Mouse (Mus musculus) MEL (cell line): ENCODE results near the gene Mical3. TPM values are rescaled to one million over a fixed set of nuclear protein-coding genes. Genes with fewer than 3 reads are reported as not detected.

ENCODE experiments used
- DNase-seq: peaks from one replicate; pipeline ENCODE4 v3.0.0; 2011; ENCODE audit warnings: low read depth, low spot score
- H3K27ac ChIP-seq: 2 replicates; pipeline ENCODE4 v1.5.1; 2012; ENCODE audit warnings: low read depth, mild to moderate bottlenecking, control low read depth, low read length, moderate library complexity; ENCODE audit not compliant: control insufficient read depth
- H3K27me3 ChIP-seq, 2 experiments: fragments of 150-350 bp in 1 of 2; sonication (generic) in 1 of 2; 2 replicates each; pipeline ENCODE4 v1.6.1; 2012; ENCODE audit warnings: low read length in 2 of 2, mild to moderate bottlenecking in 2 of 2, improper control_type of control experiment in 1 of 2, moderate library complexity in 1 of 2; ENCODE audit not compliant: insufficient read depth in 2 of 2, control insufficient read depth in 1 of 2
- H3K36me3 ChIP-seq, 2 experiments: 2 replicates each; pipeline ENCODE4 v1.6.1; 2012 to 2014; ENCODE audit warnings: low read length in 2 of 2, improper control_type of control experiment in 1 of 2, inconsistent platforms in 1 of 2, mild to moderate bottlenecking in 1 of 2; ENCODE audit not compliant: insufficient read depth in 2 of 2, control insufficient read depth in 1 of 2
- H3K4me1 ChIP-seq, 2 experiments: fragments of 150-350 bp in 1 of 2; sonication (generic) in 1 of 2; 2 replicates each; pipeline ENCODE4 v1.6.1; 2012; ENCODE audit warnings: low read length in 2 of 2, improper control_type of control experiment in 1 of 2, mild to moderate bottlenecking in 1 of 2; ENCODE audit not compliant: insufficient read depth in 2 of 2, control insufficient read depth in 1 of 2
- H3K4me3 ChIP-seq, 2 experiments: fragments of 150-350 bp in 1 of 2; sonication (generic) in 1 of 2; 2 replicates each; pipeline ENCODE4 v1.5.1; 2012; ENCODE audit warnings: low read depth in 2 of 2, low read length in 2 of 2, mild to moderate bottlenecking in 2 of 2, moderate library complexity in 2 of 2, control low read depth in 1 of 2, improper control_type of control experiment in 1 of 2; ENCODE audit not compliant: control insufficient read depth in 1 of 2, insufficient read depth in 1 of 2
- H3K79me2 ChIP-seq: 2 replicates; pipeline ENCODE4 v1.6.1; 2012; ENCODE audit warnings: mild to moderate bottlenecking, low read length, moderate library complexity; ENCODE audit not compliant: control insufficient read depth, poor library complexity, insufficient read depth
- H3K9ac ChIP-seq: 2 replicates; pipeline ENCODE4 v1.6.1; 2012; ENCODE audit warnings: low read depth, mild to moderate bottlenecking, control low read depth, low read length, moderate library complexity; ENCODE audit not compliant: control insufficient read depth, poor library complexity, severe bottlenecking
- H3K9me3 ChIP-seq: fragments of 150-350 bp; sonication (generic); replicated peaks from 2 replicates; pipeline ENCODE4 v1.6.1; 2012; ENCODE audit warnings: mild to moderate bottlenecking, low read length, improper control_type of control experiment, moderate library complexity; ENCODE audit not compliant: insufficient read depth
- BHLHE40 ChIP-seq: IDR thresholded peaks from 2 replicates; pipeline ENCODE4 v1.6.1; 2012; ENCODE audit warnings: low read depth, mild to moderate bottlenecking, inconsistent platforms, low read length, improper control_type of control experiment, borderline replicate concordance
- CHD1 ChIP-seq: IDR thresholded peaks from 2 replicates; pipeline ENCODE4 v1.6.1; 2012; ENCODE audit warnings: low read depth, mild to moderate bottlenecking, inconsistent platforms, low read length, improper control_type of control experiment
- CHD2 ChIP-seq: IDR thresholded peaks from 2 replicates; pipeline ENCODE4 v1.6.1; 2011; ENCODE audit warnings: low read length, improper control_type of control experiment
- CTCF ChIP-seq, 3 experiments: IDR thresholded peaks in 2 of 3; conservative IDR thresholded peaks in 1 of 3; 2 replicates each; pipeline ENCODE4 v1.5.1; 2011 to 2012; ENCODE audit warnings: low read length in 3 of 3, low read depth in 2 of 3, mild to moderate bottlenecking in 2 of 3, improper control_type of control experiment in 1 of 3, inconsistent platforms in 1 of 3, mixed read lengths in 1 of 3, moderate library complexity in 1 of 3; ENCODE audit not compliant: control insufficient read depth in 1 of 3, insufficient read depth in 1 of 3, poor library complexity in 1 of 3, severe bottlenecking in 1 of 3
- ELF1 ChIP-seq: IDR thresholded peaks from 2 replicates; pipeline ENCODE4 v1.6.1; 2014; ENCODE audit warnings: low read depth, mild to moderate bottlenecking, inconsistent platforms, low read length, improper control_type of control experiment, moderate library complexity
- EP300 ChIP-seq, 2 experiments: IDR thresholded peaks; 2 replicates each; pipeline ENCODE4 v1.6.1; 2011; ENCODE audit warnings: improper control_type of control experiment in 2 of 2, low read length in 2 of 2, low read depth in 1 of 2, mild to moderate bottlenecking in 1 of 2
- ETS1 ChIP-seq: IDR thresholded peaks from 2 replicates; pipeline ENCODE4 v1.6.1; 2012; ENCODE audit warnings: low read depth, mild to moderate bottlenecking, inconsistent platforms, low read length, improper control_type of control experiment, moderate library complexity
- HCFC1 ChIP-seq: IDR thresholded peaks from 2 replicates; pipeline ENCODE4 v1.6.1; 2012; ENCODE audit warnings: low read depth, mild to moderate bottlenecking, inconsistent platforms, low read length, improper control_type of control experiment, moderate library complexity
- KAT2A ChIP-seq: conservative IDR thresholded peaks from 2 replicates; pipeline ENCODE4 v1.6.1; 2012; ENCODE audit warnings: low read depth, low read length, improper control_type of control experiment, inconsistent platforms
- MAFK ChIP-seq: IDR thresholded peaks from 2 replicates; pipeline ENCODE4 v1.6.1; 2011; ENCODE audit warnings: low read depth, mild to moderate bottlenecking, low read length, improper control_type of control experiment, borderline replicate concordance
- MAX ChIP-seq: IDR thresholded peaks from 2 replicates; pipeline ENCODE4 v1.6.1; 2011; ENCODE audit warnings: low read length, improper control_type of control experiment
- MEF2A ChIP-seq: IDR thresholded peaks from 2 replicates; pipeline ENCODE4 v1.6.1; 2014; ENCODE audit warnings: low read depth, mild to moderate bottlenecking, inconsistent platforms, low read length, improper control_type of control experiment; ENCODE audit not compliant: poor library complexity, insufficient replicate concordance, severe bottlenecking; ENCODE audit errors: extremely low read depth
- MYB ChIP-seq: IDR thresholded peaks from 2 replicates; pipeline ENCODE4 v1.6.1; 2011; ENCODE audit warnings: mild to moderate bottlenecking, low read depth, low read length, improper control_type of control experiment
- MYC ChIP-seq: IDR thresholded peaks from 2 replicates; pipeline ENCODE4 v1.6.1; 2011; ENCODE audit warnings: low read depth, mild to moderate bottlenecking, low read length, improper control_type of control experiment, moderate library complexity
- NELFE ChIP-seq: IDR thresholded peaks from 2 replicates; pipeline ENCODE4 v1.6.1; 2011; ENCODE audit warnings: low read depth, low read length, improper control_type of control experiment
- POLR2A ChIP-seq, 2 experiments: IDR thresholded peaks; 2 replicates each; pipeline ENCODE4 v1.6.1; 2011 to 2012; ENCODE audit warnings: low read length in 2 of 2, mild to moderate bottlenecking in 2 of 2, control low read depth in 1 of 2, improper control_type of control experiment in 1 of 2, low read depth in 1 of 2, moderate library complexity in 1 of 2; ENCODE audit not compliant: control insufficient read depth in 1 of 2, insufficient read depth in 1 of 2, poor library complexity in 1 of 2
- POLR2AphosphoS5 ChIP-seq: IDR thresholded peaks from 2 replicates; pipeline ENCODE4 v1.6.1; 2012; ENCODE audit warnings: low read depth, borderline replicate concordance, mild to moderate bottlenecking, inconsistent platforms, low read length, moderate library complexity, mixed read lengths
- RAD21 ChIP-seq: IDR thresholded peaks from 2 replicates; pipeline ENCODE4 v1.6.1; 2011; ENCODE audit warnings: mild to moderate bottlenecking, low read depth, low read length, improper control_type of control experiment
- SIN3A ChIP-seq: IDR thresholded peaks from 2 replicates; pipeline ENCODE4 v1.6.1; 2012; ENCODE audit warnings: low read length, improper control_type of control experiment, inconsistent platforms
- TAL1 ChIP-seq: IDR thresholded peaks from 2 replicates; pipeline ENCODE4 v1.6.1; 2012; ENCODE audit warnings: mild to moderate bottlenecking, inconsistent platforms, low read length, moderate library complexity, mixed read lengths
- UBTF ChIP-seq: IDR thresholded peaks from 2 replicates; pipeline ENCODE4 v1.6.1; 2012; ENCODE audit warnings: low read depth, mild to moderate bottlenecking, inconsistent platforms, low read length, improper control_type of control experiment, moderate library complexity, borderline replicate concordance; ENCODE audit not compliant: insufficient read depth
- USF1 ChIP-seq: IDR thresholded peaks from 2 replicates; pipeline ENCODE4 v1.6.1; 2014; ENCODE audit warnings: low read depth, mild to moderate bottlenecking, inconsistent platforms, low read length, improper control_type of control experiment, moderate library complexity
- polyA plus RNA-seq, 2 experiments: library from polyadenylated mRNA; stranded (reverse) in 1 of 2; unstranded in 1 of 2; fragments of >175 nt in 1 of 2; fragments of >200 nt in 1 of 2; gene quantifications; 2 replicates each; pipeline versions ENCODE4 v1.2.1 to v1.2.4; 2012; ENCODE audit warnings: low replicate concordance in 2 of 2, low read depth in 1 of 2; ENCODE audit not compliant: insufficient read length in 2 of 2, insufficient read depth in 1 of 2, missing spikeins in 1 of 2
- total RNA-seq: library from RNA; depleted of rRNA; stranded (reverse); fragments of 300-350 nt; gene quantifications from 2 replicates; pipeline ENCODE4 v1.2.3, GENCODE M21; 2012

The Mical3 gene
- total and polyA plus RNA-seq, 3 experiments, result 19.8 to 125 (median 31.4) TPM

DNA sequence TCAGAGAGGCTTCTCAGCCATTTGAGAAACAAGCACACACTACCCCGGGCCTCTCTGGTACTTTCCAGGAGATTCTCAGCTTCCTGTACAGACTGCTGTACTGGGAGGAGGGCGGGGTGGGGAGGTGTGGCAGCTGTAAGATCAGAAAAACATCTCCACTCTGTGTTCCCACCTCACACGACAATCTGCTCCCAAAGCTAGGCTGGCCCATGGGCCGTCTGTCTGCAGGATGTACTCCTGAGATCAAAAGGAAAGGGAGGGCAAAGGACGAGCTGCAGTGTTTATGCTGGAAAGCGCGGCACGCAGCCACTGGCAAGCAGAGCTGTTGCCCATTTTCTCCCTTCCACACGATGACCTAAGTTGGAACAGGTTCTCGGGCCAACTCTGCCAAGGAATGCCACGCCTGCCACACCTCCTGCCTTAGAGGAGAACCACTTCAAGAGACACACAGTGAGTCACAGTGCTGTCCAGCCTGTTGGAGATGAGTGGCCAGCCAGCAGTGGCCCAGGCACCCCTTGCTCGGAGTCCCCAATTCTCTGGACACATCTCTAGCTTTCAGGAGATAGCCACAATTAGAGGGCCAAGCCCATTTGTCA lies 113.3 kb downstream of the Mical3 start:
- H3K27me3 ChIP-seq, result no peaks in the 10 kb centered on the region
- H3K4me3 ChIP-seq, result no peak overlapping the region
- H3K79me2 ChIP-seq, result no peaks in the 10 kb centered on the region
- TF ChIP-seq ELF1 (no peak), POLR2A (IDR thresholded peaks at IDR 0.05; ENCODE audit: control insufficient read depth in 1 of 2, insufficient read depth in 1 of 2, low read depth in 1 of 2, low read length in 2 of 2, poor library complexity in 1 of 2) (no peak), HCFC1 (no peak), ETS1 (no peak), POLR2AphosphoS5 (no peak), USF1 (no peak), EP300 (IDR thresholded peaks at IDR 0.05; ENCODE audit: low read depth in 1 of 2, low read length in 2 of 2) (no peak), CHD2 (no peak), BHLHE40 (no peak), MYB (no peak), MAFK (no peak), KAT2A (no peak), TAL1 (no peak), SIN3A (no peak), MAX (no peak), NELFE (no peak), CTCF (IDR thresholded peaks at IDR 0.05 in 2 of 3, conservative IDR thresholded peaks at IDR 0.05 in 1 of 3; ENCODE audit: control insufficient read depth in 1 of 3, insufficient read depth in 1 of 3, low read depth in 2 of 3, low read length in 3 of 3, poor library complexity in 1 of 3, severe bottlenecking in 1 of 3) (no peak)
- peaks cover 0 to 4% of the 10 kb centered on the region in 2 experiments; a peak in 1 of 4 replicates for H3K36me3 ChIP-seq
- H3K9ac ChIP-seq, result no peak overlapping the region
- no peak for DNase-seq
- no peaks in the 10 kb centered on the region for H3K9me3 ChIP-seq
- H3K27ac ChIP-seq, result no peak overlapping the region
- H3K4me1 ChIP-seq, result no peaks in the 10 kb centered on the region

DNA sequence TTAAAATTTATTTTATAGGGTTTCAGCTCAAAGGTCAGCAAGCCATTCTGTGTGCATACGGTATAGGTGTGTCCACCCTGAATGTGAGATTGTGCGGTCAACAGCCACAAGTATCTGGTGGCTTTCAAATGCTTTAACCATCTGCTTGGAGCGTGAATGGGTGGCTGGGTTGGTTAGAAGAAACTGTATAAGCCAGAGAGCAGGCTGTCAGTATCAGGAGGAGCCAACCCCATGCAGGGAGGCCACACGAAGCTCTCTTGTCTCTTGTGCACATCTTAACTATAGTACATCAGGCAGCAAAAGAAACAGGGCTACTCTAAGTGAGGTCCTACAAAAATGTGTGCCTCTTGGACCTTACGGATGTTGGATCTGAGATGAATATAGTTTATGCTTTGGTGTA lies 114.7 kb downstream of the Mical3 start:
- TF ChIP-seq MEF2A (no peak), CHD1 (no peak), UBTF (no peak), RAD21 (no peak), MYC (no peak)
- no peaks in the 10 kb centered on the region for H3K9me3 ChIP-seq
- H3K9ac ChIP-seq, result no peak overlapping the region
- H3K79me2 ChIP-seq, result no peaks in the 10 kb centered on the region
- no peak overlapping the region for H3K4me3 ChIP-seq
- H3K36me3 ChIP-seq, result peaks cover 0 to 2% of the 10 kb centered on the region in 2 experiments; a peak in 1 of 4 replicates
- H3K27ac ChIP-seq, result no peak overlapping the region
- H3K27me3 ChIP-seq, result no peaks in the 10 kb centered on the region
- no peak for DNase-seq
- H3K4me1 ChIP-seq, result no peaks in the 10 kb centered on the region
